In the genomic region with DNA sequence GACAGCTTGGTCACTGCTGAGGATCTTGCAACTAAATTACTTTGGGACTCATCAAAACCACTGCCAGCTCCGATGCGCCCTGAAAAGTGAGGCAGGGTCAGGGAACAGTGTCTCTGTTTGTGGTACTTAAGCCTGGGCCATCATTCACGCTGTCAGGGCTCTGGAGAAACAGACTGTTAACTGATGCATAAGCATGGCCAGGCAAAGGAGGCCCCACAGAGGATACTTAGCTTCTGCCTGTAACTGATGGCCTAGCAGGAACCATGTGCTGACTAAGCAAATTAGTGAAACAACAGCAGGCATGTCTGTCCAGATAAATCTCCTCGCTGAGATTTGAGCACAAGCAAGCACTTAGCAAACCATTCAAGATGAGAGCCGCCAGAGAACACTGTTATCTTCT, we compare ENCODE assay signal across 19 mouse cellular contexts.
A peak's percentile ranks its signal among the peaks of the same experiment; 100 is the strongest.
DNase-seq lines count a peak whose midpoint lies in the region; ATAC-seq lines count a peak whose summit lies in the region.
"Had no signal": no experiment of that assay in that cellular context is flagged by ENCODE, and none has a peak within 500 bp of the region (broad histone marks: within the 10 kb centered on the region; RNA-seq: fewer than 3 reads in every experiment).

No protein-coding gene starts in this region.

- no peak overlapping the region for H3K9ac ChIP-seq in midbrain, embryonic 12.5 days (replicated peaks)
- no peak overlapping the region for H3K9ac ChIP-seq in hindbrain, embryonic 14.5 days
- H3K9ac ChIP-seq: embryonic facial prominence, embryonic 13.5 days; forebrain, embryonic 12.5 days; liver, embryonic 15.5 days; midbrain, embryonic 15.5 days had no signal

- no peak overlapping the region for H3K4me3 ChIP-seq in midbrain, embryonic 12.5 days
- H3K4me3 ChIP-seq in midbrain, embryonic 10.5 days: no peak overlapping the region
- H3K4me3 ChIP-seq in hindbrain, embryonic 14.5 days (replicated peaks; ENCODE audit: low read length): no peak overlapping the region
- H3K4me3 ChIP-seq: embryonic facial prominence, embryonic 13.5 days; forebrain, embryonic 12.5 days; heart, adult 2 months; liver, embryonic 15.5 days; midbrain, embryonic 15.5 days had no signal

- no peaks in the 10 kb centered on the region for H3K36me3 ChIP-seq in midbrain, embryonic 12.5 days
- H3K36me3 ChIP-seq in midbrain, embryonic 10.5 days: no peaks in the 10 kb centered on the region
- H3K36me3 ChIP-seq in hindbrain, embryonic 14.5 days (replicated peaks; ENCODE audit: control insufficient read depth, insufficient read depth): no peaks in the 10 kb centered on the region
- H3K36me3 ChIP-seq: embryonic facial prominence, embryonic 13.5 days; forebrain, embryonic 12.5 days; liver, embryonic 15.5 days; midbrain, embryonic 15.5 days had no signal

- 67% methylated on average over 5 of the region's 5 CpGs for WGBS in midbrain, embryonic 12.5 days
- 74% methylated on average over 5 of the region's 5 CpGs for WGBS in midbrain, embryonic 10.5 days
- 42% methylated on average over 5 of the region's 5 CpGs for WGBS in hindbrain, embryonic 14.5 days

- 0 out of 2 replicates have a peak overlapping the region, but pooled peaks have one; percentile 22 for H3K27ac ChIP-seq in midbrain, embryonic 12.5 days (replicated peaks)
- H3K27ac ChIP-seq in midbrain, embryonic 10.5 days (replicated peaks): no peak overlapping the region
- no peak overlapping the region for H3K27ac ChIP-seq in hindbrain, embryonic 14.5 days
- H3K27ac ChIP-seq: embryonic facial prominence, embryonic 13.5 days; forebrain, embryonic 12.5 days; heart, adult 2 months; liver, embryonic 15.5 days; midbrain, embryonic 15.5 days had no signal

- no peaks in the 10 kb centered on the region for H3K27me3 ChIP-seq in midbrain, embryonic 12.5 days
- no peaks in the 10 kb centered on the region for H3K27me3 ChIP-seq in midbrain, embryonic 10.5 days (ENCODE audit: low read depth, poor library complexity, severe bottlenecking)
- H3K27me3 ChIP-seq in hindbrain, embryonic 14.5 days (ENCODE audit: control insufficient read depth, insufficient read depth, low read length): no peaks in the 10 kb centered on the region
- H3K27me3 ChIP-seq: embryonic facial prominence, embryonic 13.5 days; forebrain, embryonic 12.5 days; liver, embryonic 15.5 days; midbrain, embryonic 15.5 days had no signal

- ATAC-seq in midbrain, embryonic 12.5 days (ENCODE audit: low FRiP score, low read depth): peak; percentile 34; the same call in 1 of the 2 replicates
- peak; percentile 53; the same call in 1 of the 2 replicates for ATAC-seq in hindbrain, embryonic 14.5 days (ENCODE audit: low FRiP score)
- ATAC-seq: midbrain, embryonic 15.5 days had no signal

- DNase-seq in midbrain, embryonic 10.5 days (ENCODE audit: low spot score): no peak
- peak; percentile 65 for DNase-seq in embryo, embryonic 10.5 days (ENCODE audit: low spot score)
- DNase-seq in hindbrain, embryonic 14.5 days (ENCODE audit: low spot score): no peak
- peak; percentile 73 for DNase-seq in retina, embryonic 14.5 days (ENCODE audit: low spot score)
- DNase-seq in urinary bladder, postnatal 25 days (ENCODE audit: low spot score): no peak
- DNase-seq in left cerebral cortex, adult 11 months (ENCODE audit: low spot score): no peak
- DNase-seq in layer of hippocampus, adult 8-10 months (ENCODE audit: low spot score in 2 of 2): no peak
- DNase-seq: adrenal gland, adult 2 months; cerebellum, adult 8-10 months; heart, adult 2 months; kidney, adult 2 months; lung, postnatal 36 days; right cerebral cortex, postnatal 14 days; thymus, postnatal 25 days had no signal

- H3K9me3 ChIP-seq in midbrain, embryonic 12.5 days: no peaks in the 10 kb centered on the region
- no peaks in the 10 kb centered on the region for H3K9me3 ChIP-seq in midbrain, embryonic 10.5 days (replicated peaks)
- no peaks in the 10 kb centered on the region for H3K9me3 ChIP-seq in hindbrain, embryonic 14.5 days (ENCODE audit: control insufficient read depth, low read length)
- H3K9me3 ChIP-seq: embryonic facial prominence, embryonic 13.5 days; forebrain, embryonic 12.5 days; liver, embryonic 15.5 days; midbrain, embryonic 15.5 days had no signal

- H3K4me1 ChIP-seq in midbrain, embryonic 12.5 days: 0 out of 2 replicates have a peak, but pooled peaks cover 4% of the 10 kb centered on the region
- H3K4me1 ChIP-seq in midbrain, embryonic 10.5 days: peaks cover 11% of the 10 kb centered on the region; the same call in 1 of the 2 replicates
- H3K4me1 ChIP-seq in hindbrain, embryonic 14.5 days (replicated peaks; ENCODE audit: control insufficient read depth, insufficient read depth, low read length): no peaks in the 10 kb centered on the region
- H3K4me1 ChIP-seq: forebrain, embryonic 12.5 days; liver, embryonic 15.5 days; midbrain, embryonic 15.5 days had no signal

- H3K4me2 ChIP-seq in midbrain, embryonic 12.5 days (replicated peaks): no peak overlapping the region
- H3K4me2 ChIP-seq in hindbrain, embryonic 14.5 days (replicated peaks): no peak overlapping the region
- H3K4me2 ChIP-seq: embryonic facial prominence, embryonic 13.5 days; forebrain, embryonic 12.5 days; liver, embryonic 15.5 days; midbrain, embryonic 15.5 days had no signal

Comparison
In these comparisons a context has a peak if more than half of its experiments do, and no peak if none do; other contexts are left out.
1. DNase-seq: peak in embryo, embryonic 10.5 days (single experiment) and retina, embryonic 14.5 days (single experiment); none in midbrain, embryonic 10.5 days (single experiment), hindbrain, embryonic 14.5 days (single experiment), urinary bladder, postnatal 25 days (single experiment), left cerebral cortex, adult 11 months (single experiment) and layer of hippocampus, adult 8-10 months (0 of 2).